Mouse (Mus musculus) neural tube, embryonic 11.5 days (tissue): ENCODE measurements at regions not wholly inside any gene's neighbourhood (a gene's known extent, or its start where the extent isn't known, plus 50 kb on each side); places are given as distances from the start of the nearest gene placed in this dataset.

ENCODE experiments used
- ATAC-seq: fragments of 200-750 bp; cut with Nextera tagmentation; 2 replicates; pipeline ENCODE4 v1.8.0; 2017; ENCODE audit warnings: moderate number of reproducible peaks, mild to moderate bottlenecking, moderate TSS enrichment, moderate library complexity; ENCODE audit not compliant: insufficient read depth, low FRiP score, low TSS enrichment
- DNase-seq: peaks from one replicate; pipeline ENCODE4 v3.0.0-alpha.2; 2015; ENCODE audit warnings: low spot score
- H3K27ac ChIP-seq: fragments of 300-500 bp; sonication (generic); 2 replicates; pipeline ENCODE4 v1.5.1; 2014; ENCODE audit warnings: low read depth, mild to moderate bottlenecking, low read length
- H3K27me3 ChIP-seq: fragments of 300-500 bp; sonication (generic); 2 replicates; pipeline ENCODE4 v1.6.1; 2014; ENCODE audit warnings: mild to moderate bottlenecking, low read length, mixed read lengths; ENCODE audit not compliant: control insufficient read depth, insufficient read depth
- H3K36me3 ChIP-seq: fragments of 300-500 bp; sonication (generic); 2 replicates; pipeline ENCODE4 v1.6.1; 2014; ENCODE audit warnings: mild to moderate bottlenecking, low read length, moderate library complexity, mixed read lengths; ENCODE audit not compliant: control insufficient read depth, insufficient read depth
- H3K4me1 ChIP-seq: fragments of 300-500 bp; sonication (generic); 2 replicates; pipeline ENCODE4 v1.6.1; 2014; ENCODE audit warnings: low read length, mixed read lengths; ENCODE audit not compliant: control insufficient read depth, insufficient read depth
- H3K4me2 ChIP-seq: fragments of 300-500 bp; sonication (generic); 2 replicates; pipeline ENCODE4 v1.6.1; 2014; ENCODE audit warnings: low read depth, mild to moderate bottlenecking, moderate library complexity
- H3K4me3 ChIP-seq: fragments of 300-500 bp; sonication (generic); 2 replicates; pipeline ENCODE4 v1.5.1; 2014; ENCODE audit warnings: low read depth, low read length
- H3K9ac ChIP-seq: fragments of 300-500 bp; sonication (generic); 2 replicates; pipeline ENCODE4 v1.6.1; 2014; ENCODE audit warnings: mild to moderate bottlenecking, low read length
- H3K9me3 ChIP-seq: fragments of 300-500 bp; sonication (generic); 2 replicates; pipeline ENCODE4 v1.6.1; 2016; ENCODE audit warnings: low read length; ENCODE audit not compliant: control insufficient read depth
- WGBS: fragments of 180-500 bp; shearing (Covaris S2); extraction: QIAGEN DNeasy Blood & Tissue Kit; methylation state at CpG from one replicate; pipeline ENCODE4 v1.1.7; 2014; 5-methylcytosine and 5-hydroxymethylcytosine counted together

GRCm38 (mm10) chr14:15971306-15971705 lies 277.8 kb upstream of the Ngly1 start:
- no peak for DNase-seq
- no peak for ATAC-seq
- no peaks in the 10 kb centered on the region for H3K36me3 ChIP-seq

GRCm38 (mm10) chr14:15977366-15977765 lies 271.7 kb upstream of the Ngly1 start:
- Histone ChIP-seq H3K4me2 (no peak overlapping the region), H3K9ac (no peak overlapping the region), H3K27me3 (no peaks in the 10 kb centered on the region), H3K36me3 (no peaks in the 10 kb centered on the region), H3K4me1 (no peaks in the 10 kb centered on the region), H3K9me3 (no peaks in the 10 kb centered on the region), H3K4me3 (no peak overlapping the region), H3K27ac (no peak overlapping the region)
- 95% methylated on average over 1 of the region's 1 CpGs for WGBS
- DNase-seq (no peak), ATAC-seq (no peak)

More at GRCm38 (mm10) chr14:15971306-15971705, 277.8 kb upstream of the Ngly1 start:
- Histone ChIP-seq H3K27ac (no peak overlapping the region), H3K27me3 (no peaks in the 10 kb centered on the region), H3K4me2 (no peak overlapping the region), H3K4me3 (no peak overlapping the region), H3K9me3 (no peaks in the 10 kb centered on the region), H3K4me1 (no peaks in the 10 kb centered on the region), H3K9ac (no peak overlapping the region)

GRCm38 (mm10) chr14:15978329-15978728 lies 270.8 kb upstream of the Ngly1 start:
- no peak overlapping the region for H3K9ac ChIP-seq
- no peaks in the 10 kb centered on the region for H3K36me3 ChIP-seq
- DNase-seq = peak; percentile 26
- H3K27ac ChIP-seq = no peak overlapping the region
- H3K9me3 ChIP-seq = no peaks in the 10 kb centered on the region
- ATAC-seq = peak; percentile 85
- H3K4me3 ChIP-seq = no peak overlapping the region
- no peak overlapping the region for H3K4me2 ChIP-seq
- no peaks in the 10 kb centered on the region for H3K27me3 ChIP-seq
- H3K4me1 ChIP-seq = no peaks in the 10 kb centered on the region
- 3% methylated on average over 1 of the region's 1 CpGs for WGBS

GRCm38 (mm10) chr14:16005409-16005808 lies 243.7 kb upstream of the Ngly1 start:
- DNase-seq (no peak), ATAC-seq (no peak)
- Histone ChIP-seq H3K4me1 (no peaks in the 10 kb centered on the region), H3K9me3 (no peaks in the 10 kb centered on the region), H3K27me3 (no peaks in the 10 kb centered on the region), H3K4me2 (no peak overlapping the region), H3K27ac (no peak overlapping the region), H3K36me3 (no peaks in the 10 kb centered on the region), H3K4me3 (no peak overlapping the region), H3K9ac (no peak overlapping the region)
- WGBS = 86% methylated on average over 1 of the region's 1 CpGs

- Histone ChIP-seq H3K27me3 (no peaks in the 10 kb centered on the region), H3K4me1 (no peaks in the 10 kb centered on the region), H3K9ac (no peak overlapping the region), H3K36me3 (no peaks in the 10 kb centered on the region), H3K27ac (no peak overlapping the region), H3K4me2 (no peak overlapping the region), H3K9me3 (no peaks in the 10 kb centered on the region), H3K4me3 (no peak overlapping the region)
- DNase-seq (no peak), ATAC-seq (no peak)
- 90% methylated on average over 2 of the region's 2 CpGs for WGBS
Observed at GRCm38 (mm10) chr14:16006968-16007367, 242.1 kb upstream of the Ngly1 start.

GRCm38 (mm10) chr14:16009778-16010177 lies 239.3 kb upstream of the Ngly1 start:
- no peaks in the 10 kb centered on the region for H3K27me3 ChIP-seq
- H3K9ac ChIP-seq = no peak overlapping the region
- ATAC-seq (no peak), DNase-seq (no peak)
- H3K4me2 ChIP-seq = no peak overlapping the region
- H3K36me3 ChIP-seq = no peaks in the 10 kb centered on the region
- no peak overlapping the region for H3K4me3 ChIP-seq
- no peaks in the 10 kb centered on the region for H3K4me1 ChIP-seq
- H3K27ac ChIP-seq = no peak overlapping the region
- H3K9me3 ChIP-seq = no peaks in the 10 kb centered on the region

GRCm38 (mm10) chr14:16023853-16024252 lies 225.2 kb upstream of the Ngly1 start:
- Histone ChIP-seq H3K36me3 (no peaks in the 10 kb centered on the region), H3K9me3 (no peaks in the 10 kb centered on the region), H3K27ac (no peak overlapping the region), H3K4me2 (no peak overlapping the region), H3K27me3 (no peaks in the 10 kb centered on the region), H3K4me3 (no peak overlapping the region), H3K9ac (no peak overlapping the region), H3K4me1 (no peaks in the 10 kb centered on the region)
- DNase-seq = no peak
- ATAC-seq = no peak

GRCm38 (mm10) chr14:16037771-16038170 lies 211.3 kb upstream of the Ngly1 start:
- ATAC-seq = no peak

GRCm38 (mm10) chr14:16038336-16038735 lies 210.7 kb upstream of the Ngly1 start:
- no peaks in the 10 kb centered on the region for H3K36me3 ChIP-seq
- H3K27ac ChIP-seq = no peak overlapping the region
- H3K4me1 ChIP-seq = no peaks in the 10 kb centered on the region
- no peak overlapping the region for H3K9ac ChIP-seq
- no peak overlapping the region for H3K4me2 ChIP-seq
- no peaks in the 10 kb centered on the region for H3K9me3 ChIP-seq
- ATAC-seq (no peak), DNase-seq (no peak)
- no peak overlapping the region for H3K4me3 ChIP-seq
- 75% methylated on average over 1 of the region's 1 CpGs for WGBS
- H3K27me3 ChIP-seq = no peaks in the 10 kb centered on the region

More at GRCm38 (mm10) chr14:16037771-16038170, 211.3 kb upstream of the Ngly1 start:
- Histone ChIP-seq H3K36me3 (no peaks in the 10 kb centered on the region), H3K4me3 (no peak overlapping the region), H3K9me3 (no peaks in the 10 kb centered on the region), H3K27ac (no peak overlapping the region), H3K27me3 (no peaks in the 10 kb centered on the region), H3K4me2 (no peak overlapping the region), H3K4me1 (no peaks in the 10 kb centered on the region), H3K9ac (no peak overlapping the region)
- DNase-seq = no peak
